Mouse (Mus musculus): Measurements from ENCODE around the gene Klrb1b.

GRCm38 (mm10) chr6:128871910-128872610 lies 45.9 kb upstream of the Klrb1b start:
- TF ChIP-seq CTCF (IDR thresholded peaks at IDR 0.05; ENCODE audit: low read depth, low read length) = no peak
- TF ChIP-seq TAL1 (conservative IDR thresholded peaks at IDR 0.05; ENCODE audit: low read depth, low read length) = no peak
- TF ChIP-seq GATA1 (IDR thresholded peaks at IDR 0.05; ENCODE audit: borderline replicate concordance, low read length) = no peak

Data from G1E (cell line).